Mouse (Mus musculus): ENCODE data around the gene Uggt1.

- no peak for TF ChIP-seq POLR2A (IDR thresholded peaks at IDR 0.05; ENCODE audit: low read depth, low read length)
- TF ChIP-seq CTCF (IDR thresholded peaks at IDR 0.05; ENCODE audit: extremely low read depth, insufficient read length, insufficient replicate concordance, low read depth, low read length), result no peak
These were observed 110.9 kb downstream of the Uggt1 start for GRCm38 (mm10) chr1:36133647-36134046.

All from small intestine, adult 2 months (tissue).